16 mouse cellular contexts compared by ENCODE assay signal in genomic region chr10:44873642-44874285, GRCm38 (mm10).
A peak's percentile ranks its signal among the peaks of the same experiment; 100 is the strongest.
DNase-seq lines count a peak whose midpoint lies in the region; ATAC-seq and TF ChIP-seq lines count a peak whose summit lies in the region.
"Had no signal": no experiment of that assay in that cellular context is flagged by ENCODE, and none has a peak within 500 bp of the region (broad histone marks: within the 10 kb centered on the region; RNA-seq: fewer than 3 reads in every experiment).

No protein-coding gene starts in this region.

- no peak overlapping the region for H3K27ac ChIP-seq in gastrocnemius, adult 2 months
- H3K27ac ChIP-seq: embryonic facial prominence, embryonic 15.5 days; kidney, embryonic 15.5 days; neural tube, embryonic 15.5 days; stomach, postnatal 0 days had no signal

- TF ChIP-seq CTCF in brain, embryonic 14.5 days (IDR thresholded peaks at IDR 0.05; ENCODE audit: borderline replicate concordance, extremely low read depth, insufficient read depth, insufficient read length), result no peak
- TF ChIP-seq CTCF in gastrocnemius, adult 2 months (IDR thresholded peaks at IDR 0.05), result no peak

- H3K4me3 ChIP-seq in gastrocnemius, adult 2 months, result no peak overlapping the region
- H3K4me3 ChIP-seq: embryonic facial prominence, embryonic 15.5 days; kidney, embryonic 15.5 days; megakaryocyte, embryonic 14.5 days; neural tube, embryonic 15.5 days had no signal

- intact Hi-C loops in gastrocnemius, adult 2 months (cut with DNase I), result no loop called here

- peak; percentile 95 for ATAC-seq in frontal cortex, adult (ENCODE audit: low TSS enrichment)

- TF ChIP-seq POLR2A in brain, embryonic 14.5 days (IDR thresholded peaks at IDR 0.05; ENCODE audit: borderline replicate concordance, extremely low read depth, insufficient read depth, insufficient read length, poor library complexity, severe bottlenecking), result no peak

- no peak for DNase-seq in frontal cortex, postnatal 25 days (ENCODE audit: low spot score in 2 of 2)
- DNase-seq in brain, embryonic 14.5 days (ENCODE audit: low read depth), result peak; percentile 60
- DNase-seq in layer of hippocampus, adult 9-11 months, result peak; percentile 29
- peak; percentile 74 for DNase-seq in retina, postnatal 1 day
- DNase-seq in thymus, postnatal 4 days, result no peak
- DNase-seq in gastrocnemius, adult 2 months, result no peak
- DNase-seq: adrenal gland, postnatal 25 days; cerebellum, postnatal 36 days; gastrocnemius, postnatal 10 days; heart, postnatal 36 days had no signal

Comparison
In these comparisons a context has a peak if more than half of its experiments do, and no peak if none do; other contexts are left out.
1. DNase-seq: peak in brain, embryonic 14.5 days (single experiment), layer of hippocampus, adult 9-11 months (single experiment) and retina, postnatal 1 day (single experiment); none in frontal cortex, postnatal 25 days (0 of 2), thymus, postnatal 4 days (single experiment) and gastrocnemius, adult 2 months (single experiment).